Mouse (Mus musculus) monocyte, adult 5-6 weeks (primary cell): ENCODE data around the gene Ldhal6b. TPM values are rescaled to one million over a fixed set of nuclear protein-coding genes. Genes with fewer than 3 reads are reported as not detected.

Experiments used
- ATAC-seq: fragments of 153-309, 156-312 bp; replicated peaks from 2 replicates; pipeline ENCODE4 v1.8.0; 2017; ENCODE audit warnings: mild to moderate bottlenecking; ENCODE audit not compliant: low TSS enrichment, insufficient number of reproducible peaks, severe bottlenecking, poor library complexity, low FRiP score
- total RNA-seq: library from RNA; stranded (forward); fragments of 200-1000, 200-491, 200-594 nt; gene quantifications from 3 replicates; pipeline ENCODE4 v1.2.3, GENCODE M21; 2017

Ldhal6b gene
- total RNA-seq, 1 experiment from 2014 or later = 0.57 TPM

- no peak for ATAC-seq
Observed at GRCm38 (mm10) chr17:5377930-5378310, 40.6 kb downstream of the Ldhal6b start.

- no peak for ATAC-seq
Observed at GRCm38 (mm10) chr17:5377151-5377929, 41.2 kb downstream of the Ldhal6b start.

DNA sequence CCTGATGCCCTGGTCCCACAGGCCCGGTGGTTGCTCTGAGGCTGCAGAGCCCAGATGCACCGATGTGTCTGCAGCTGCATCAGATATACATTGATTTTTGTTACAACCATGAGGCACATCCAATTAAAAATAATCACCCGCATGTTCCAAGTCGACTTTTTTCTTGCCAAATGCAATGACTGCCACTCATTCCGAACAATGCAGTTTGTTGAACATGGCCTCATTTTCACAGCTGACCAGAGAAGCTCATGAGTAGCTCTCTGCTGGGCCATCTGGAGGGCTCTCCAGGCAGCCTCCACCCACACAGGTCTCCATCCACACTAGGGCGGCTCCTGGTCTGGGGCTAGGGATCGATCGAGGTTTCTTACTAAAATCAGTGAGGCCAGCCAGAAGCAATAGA lies 45.6 kb downstream of the Ldhal6b start:
- no peak for ATAC-seq

DNA sequence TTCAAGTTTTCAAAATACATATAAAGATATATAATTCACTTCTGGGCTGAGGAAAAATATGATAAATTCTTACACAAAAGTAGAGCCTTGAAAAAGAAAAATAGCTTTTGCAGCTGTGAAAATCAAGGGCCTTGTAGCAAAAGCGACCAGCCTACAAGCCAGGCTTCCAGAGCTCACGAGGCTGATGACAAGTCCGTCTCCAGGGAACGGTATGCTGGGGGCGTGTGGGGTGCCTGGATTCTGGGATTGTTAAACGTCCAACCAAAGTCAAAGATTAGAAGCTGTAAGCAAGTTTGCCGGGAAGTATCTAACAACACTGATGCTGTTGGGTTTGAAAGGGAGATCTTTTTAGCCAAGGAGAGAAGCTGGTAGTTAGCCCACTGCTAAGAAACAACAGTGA lies 47.0 kb downstream of the Ldhal6b start:
- no peak for ATAC-seq

DNA sequence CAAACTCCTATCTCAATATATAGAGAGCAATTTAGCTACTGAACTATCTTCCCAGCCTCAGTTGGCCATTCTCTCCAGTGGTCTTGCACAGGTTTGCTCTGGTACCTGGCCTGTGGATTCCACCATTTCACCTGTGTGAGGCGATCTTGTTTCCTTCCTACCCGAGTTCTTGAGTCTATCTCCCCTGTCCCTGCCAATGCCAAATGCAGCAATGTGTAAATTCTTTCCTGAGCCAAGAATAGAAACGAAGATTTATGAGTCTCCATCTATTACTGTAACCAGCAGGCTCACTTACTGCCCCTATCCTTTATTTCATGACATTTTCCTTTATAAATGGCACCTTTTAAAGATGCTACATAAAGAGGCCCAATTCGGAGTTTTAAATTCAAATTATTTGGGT lies 47.5 kb downstream of the Ldhal6b start:
- no peak for ATAC-seq

Other genes starting within 250 kb of the Ldhal6b start
- gene Tmem242, start 21.5 kb upstream of the Ldhal6b start, total RNA-seq = 28.4 to 31.1 TPM (median 29.9 TPM) in 3 replicates
- 0.57 to 1.3 TPM (median 1.3 TPM) in 3 replicates for gene Zdhhc14, start 73.8 kb upstream of the Ldhal6b start, total RNA-seq